Mouse (Mus musculus) ES-E14 (cell line): ENCODE measurements around the gene Cbfa2t3.

Experiments used
- CHD2 ChIP-seq: IDR thresholded peaks from 2 replicates; pipeline ENCODE4 v1.6.1; 2014; ENCODE audit warnings: mild to moderate bottlenecking, low read depth, low read length, inconsistent platforms
- HCFC1 ChIP-seq: IDR thresholded peaks from 2 replicates; pipeline ENCODE4 v1.6.1; 2012; ENCODE audit warnings: low read length, inconsistent platforms, borderline replicate concordance; ENCODE audit not compliant: insufficient read depth
- MAFK ChIP-seq: IDR thresholded peaks from 2 replicates; pipeline ENCODE4 v1.6.1; 2014; ENCODE audit warnings: mild to moderate bottlenecking, low read depth, low read length, inconsistent platforms; ENCODE audit not compliant: insufficient read depth

DNA sequence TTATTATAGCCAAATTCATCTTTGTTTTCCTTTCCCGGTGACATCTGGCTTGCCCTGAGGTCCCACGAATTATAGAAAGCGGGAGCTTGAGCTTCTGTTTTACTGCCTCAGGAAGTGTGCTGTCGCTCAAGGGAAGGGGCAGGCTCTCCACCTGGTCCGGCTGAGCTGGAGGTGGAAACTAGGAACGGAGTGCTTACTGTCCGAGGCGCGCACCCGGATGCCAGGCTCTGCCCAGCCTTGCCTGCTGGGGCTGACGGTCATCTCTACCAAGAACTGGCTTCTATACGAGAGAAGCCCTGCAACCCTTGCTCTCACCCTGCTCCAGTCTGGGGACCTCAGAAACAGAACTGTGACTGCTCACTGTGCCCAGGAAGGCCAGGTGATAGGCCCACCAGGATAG lies 24.9 kb downstream of the Cbfa2t3 start:
- no peak for TF ChIP-seq HCFC1
- TF ChIP-seq CHD2, result no peak
- no peak for TF ChIP-seq MAFK
